Mouse (Mus musculus): Measurements from ENCODE around the gene Enkd1. TPM values are rescaled to one million over a fixed set of nuclear protein-coding genes. Genes with fewer than 3 reads are reported as not detected.

Enkd1 gene
- total RNA-seq (2017), result 0.58 and 0.86 TPM in 2 replicates

- ATAC-seq (ENCODE audit: extremely low read depth, insufficient number of reproducible peaks, low FRiP score, poor library complexity, severe bottlenecking), result peak; percentile 90
Measured at GRCm38 (mm10) chr8:105707498-105708403, at the start of gene Enkd1, which contains the start of gene 4933405L10Rik. Enkd1 (minus strand) TSS chr8:105708210. 4933405L10Rik (plus strand) TSS chr8:105707655.

GRCm38 (mm10) chr8:105754688-105755087 lies 46.7 kb upstream of the Enkd1 start:
- no peak for ATAC-seq (ENCODE audit: extremely low read depth, insufficient number of reproducible peaks, low FRiP score, poor library complexity, severe bottlenecking)

- no peak for ATAC-seq (ENCODE audit: extremely low read depth, insufficient number of reproducible peaks, low FRiP score, poor library complexity, severe bottlenecking)
Measured at GRCm38 (mm10) chr8:105753916-105754315, 45.9 kb upstream of the Enkd1 start.

- ATAC-seq (ENCODE audit: extremely low read depth, insufficient number of reproducible peaks, low FRiP score, poor library complexity, severe bottlenecking), result no peak
Measured at GRCm38 (mm10) chr8:105750606-105751005, 42.6 kb upstream of the Enkd1 start.

GRCm38 (mm10) chr8:105743301-105743700 lies 35.3 kb upstream of the Enkd1 start:
- ATAC-seq (ENCODE audit: extremely low read depth, insufficient number of reproducible peaks, low FRiP score, poor library complexity, severe bottlenecking), result no peak

GRCm38 (mm10) chr8:105739216-105739615 lies 31.2 kb upstream of the Enkd1 start:
- no peak for ATAC-seq (ENCODE audit: extremely low read depth, insufficient number of reproducible peaks, low FRiP score, poor library complexity, severe bottlenecking)

- ATAC-seq (ENCODE audit: extremely low read depth, insufficient number of reproducible peaks, low FRiP score, poor library complexity, severe bottlenecking), result no peak
Measured at GRCm38 (mm10) chr8:105732186-105732585, 24.2 kb upstream of the Enkd1 start.

GRCm38 (mm10) chr8:105727397-105728124 lies 19.6 kb upstream of the Enkd1 start:
- ATAC-seq (ENCODE audit: extremely low read depth, insufficient number of reproducible peaks, low FRiP score, poor library complexity, severe bottlenecking), result 0 out of 2 replicates have a peak, but pooled peaks have one; percentile 13

- no peak for ATAC-seq (ENCODE audit: extremely low read depth, insufficient number of reproducible peaks, low FRiP score, poor library complexity, severe bottlenecking)
Measured at GRCm38 (mm10) chr8:105725726-105726125, 17.7 kb upstream of the Enkd1 start.

GRCm38 (mm10) chr8:105722861-105723260 lies 14.9 kb upstream of the Enkd1 start:
- no peak for ATAC-seq (ENCODE audit: extremely low read depth, insufficient number of reproducible peaks, low FRiP score, poor library complexity, severe bottlenecking)

- no peak for ATAC-seq (ENCODE audit: extremely low read depth, insufficient number of reproducible peaks, low FRiP score, poor library complexity, severe bottlenecking)
Measured at GRCm38 (mm10) chr8:105719637-105720036, 11.6 kb upstream of the Enkd1 start.

GRCm38 (mm10) chr8:105716302-105716945 lies 8.4 kb upstream of the Enkd1 start:
- no peak for ATAC-seq (ENCODE audit: extremely low read depth, insufficient number of reproducible peaks, low FRiP score, poor library complexity, severe bottlenecking)

- no peak for ATAC-seq (ENCODE audit: extremely low read depth, insufficient number of reproducible peaks, low FRiP score, poor library complexity, severe bottlenecking)
Measured at GRCm38 (mm10) chr8:105715042-105715441, 7.0 kb upstream of the Enkd1 start.

GRCm38 (mm10) chr8:105714139-105714538 lies 6.1 kb upstream of the Enkd1 start:
- peak; percentile 89 for ATAC-seq (ENCODE audit: extremely low read depth, insufficient number of reproducible peaks, low FRiP score, poor library complexity, severe bottlenecking)

- ATAC-seq (ENCODE audit: extremely low read depth, insufficient number of reproducible peaks, low FRiP score, poor library complexity, severe bottlenecking), result no peak
Measured at GRCm38 (mm10) chr8:105712286-105712685, 4.3 kb upstream of the Enkd1 start.

GRCm38 (mm10) chr8:105709317-105709716 lies 1.3 kb upstream of the Enkd1 start:
- no peak for ATAC-seq (ENCODE audit: extremely low read depth, insufficient number of reproducible peaks, low FRiP score, poor library complexity, severe bottlenecking)

GRCm38 (mm10) chr8:105708675-105709074 lies 665 bp upstream of the Enkd1 start:
- ATAC-seq (ENCODE audit: extremely low read depth, insufficient number of reproducible peaks, low FRiP score, poor library complexity, severe bottlenecking), result no peak

GRCm38 (mm10) chr8:105706426-105706825 lies 1.6 kb downstream of the Enkd1 start:
- ATAC-seq (ENCODE audit: extremely low read depth, insufficient number of reproducible peaks, low FRiP score, poor library complexity, severe bottlenecking), result no peak

- no peak for ATAC-seq (ENCODE audit: extremely low read depth, insufficient number of reproducible peaks, low FRiP score, poor library complexity, severe bottlenecking)
Measured at GRCm38 (mm10) chr8:105704955-105705354, 3.1 kb downstream of the Enkd1 start.

All from neutrophil, adult 5-6 weeks (primary cell).